Mouse (Mus musculus): Measurements from ENCODE around the gene Tsen15. TPM values are rescaled to one million over a fixed set of nuclear protein-coding genes. Genes with fewer than 3 reads are reported as not detected.

Gene Tsen15
- polyA plus RNA-seq, 1 experiment from 2014 or later = 96.6 TPM

- H3K4me2 ChIP-seq (ENCODE audit: low read depth, low read length) = no peak overlapping the region
- no peak for ATAC-seq (replicated peaks; ENCODE audit: insufficient number of reproducible peaks, low FRiP score, low TSS enrichment, low read depth)
- WGBS = 25% methylated on average over 4 of the region's 4 CpGs
Observed at GRCm38 (mm10) chr1:152369139-152369538, 17.3 kb downstream of the Tsen15 start.

GRCm38 (mm10) chr1:152368311-152369088 is 18.0 kb downstream of the Tsen15 start:
- 56% methylated on average over 13 of the region's 13 CpGs for WGBS
- H3K4me1 ChIP-seq (ENCODE audit: control insufficient read depth, insufficient read depth, low read length) = no peaks in the 10 kb centered on the region
- no peak overlapping the region for H3K27ac ChIP-seq (replicated peaks; ENCODE audit: low read depth, low read length)
- peak; percentile 11 for DNase-seq (ENCODE audit: low spot score)
- H3K27me3 ChIP-seq (ENCODE audit: control insufficient read depth, insufficient read depth, low read length) = no peaks in the 10 kb centered on the region
- ATAC-seq (replicated peaks; ENCODE audit: insufficient number of reproducible peaks, low FRiP score, low TSS enrichment, low read depth) = no peak
- H3K36me3 ChIP-seq (replicated peaks; ENCODE audit: control insufficient read depth, insufficient read depth, low read depth, low read length) = no peaks in the 10 kb centered on the region
- H3K4me2 ChIP-seq (ENCODE audit: low read depth, low read length) = no peak overlapping the region
- no peak overlapping the region for H3K9ac ChIP-seq (replicated peaks; ENCODE audit: low read length)
- H3K9me3 ChIP-seq (replicated peaks; ENCODE audit: control insufficient read depth, low read length) = no peaks in the 10 kb centered on the region
- no peak overlapping the region for H3K4me3 ChIP-seq (ENCODE audit: low read depth, low read length)

More at GRCm38 (mm10) chr1:152369139-152369538, 17.3 kb downstream of the Tsen15 start:
- no peaks in the 10 kb centered on the region for H3K9me3 ChIP-seq (replicated peaks; ENCODE audit: control insufficient read depth, low read length)
- H3K4me3 ChIP-seq (ENCODE audit: low read depth, low read length) = no peak overlapping the region
- peak; percentile 83 for DNase-seq (ENCODE audit: low spot score)
- H3K9ac ChIP-seq (replicated peaks; ENCODE audit: low read length) = no peak overlapping the region
- no peak overlapping the region for H3K27ac ChIP-seq (replicated peaks; ENCODE audit: low read depth, low read length)
- H3K4me1 ChIP-seq (ENCODE audit: control insufficient read depth, insufficient read depth, low read length) = no peaks in the 10 kb centered on the region
- no peaks in the 10 kb centered on the region for H3K36me3 ChIP-seq (replicated peaks; ENCODE audit: control insufficient read depth, insufficient read depth, low read depth, low read length)
- H3K27me3 ChIP-seq (ENCODE audit: control insufficient read depth, insufficient read depth, low read length) = no peaks in the 10 kb centered on the region

- WGBS = 84% methylated on average over 4 of the region's 4 CpGs
- no peak for DNase-seq (ENCODE audit: low spot score)
- no peaks in the 10 kb centered on the region for H3K27me3 ChIP-seq (ENCODE audit: control insufficient read depth, insufficient read depth, low read length)
- H3K4me1 ChIP-seq (ENCODE audit: control insufficient read depth, insufficient read depth, low read length) = no peaks in the 10 kb centered on the region
- H3K27ac ChIP-seq (replicated peaks; ENCODE audit: low read depth, low read length) = no peak overlapping the region
- H3K4me3 ChIP-seq (ENCODE audit: low read depth, low read length) = no peak overlapping the region
- no peak overlapping the region for H3K9ac ChIP-seq (replicated peaks; ENCODE audit: low read length)
- no peaks in the 10 kb centered on the region for H3K36me3 ChIP-seq (replicated peaks; ENCODE audit: control insufficient read depth, insufficient read depth, low read depth, low read length)
- no peak overlapping the region for H3K4me2 ChIP-seq (ENCODE audit: low read depth, low read length)
- no peak for ATAC-seq (replicated peaks; ENCODE audit: insufficient number of reproducible peaks, low FRiP score, low TSS enrichment, low read depth)
- no peaks in the 10 kb centered on the region for H3K9me3 ChIP-seq (replicated peaks; ENCODE audit: control insufficient read depth, low read length)
Observed at GRCm38 (mm10) chr1:152356721-152357120, 29.8 kb downstream of the Tsen15 start.

GRCm38 (mm10) chr1:152347946-152348345 is 38.5 kb downstream of the Tsen15 start:
- Histone ChIP-seq H3K9ac (replicated peaks; ENCODE audit: low read length) (no peak overlapping the region), H3K36me3 (replicated peaks; ENCODE audit: control insufficient read depth, insufficient read depth, low read depth, low read length) (no peaks in the 10 kb centered on the region), H3K4me2 (ENCODE audit: low read depth, low read length) (no peak overlapping the region), H3K27me3 (ENCODE audit: control insufficient read depth, insufficient read depth, low read length) (no peaks in the 10 kb centered on the region), H3K4me3 (ENCODE audit: low read depth, low read length) (no peak overlapping the region), H3K27ac (replicated peaks; ENCODE audit: low read depth, low read length) (no peak overlapping the region), H3K9me3 (replicated peaks; ENCODE audit: control insufficient read depth, low read length) (no peaks in the 10 kb centered on the region), H3K4me1 (ENCODE audit: control insufficient read depth, insufficient read depth, low read length) (no peaks in the 10 kb centered on the region)
- ATAC-seq (replicated peaks; ENCODE audit: insufficient number of reproducible peaks, low FRiP score, low TSS enrichment, low read depth) (no peak), DNase-seq (ENCODE audit: low spot score) (no peak)

- H3K4me3 ChIP-seq (ENCODE audit: low read depth, low read length) = no peak overlapping the region
- H3K27me3 ChIP-seq (ENCODE audit: control insufficient read depth, insufficient read depth, low read length) = no peaks in the 10 kb centered on the region
- H3K9ac ChIP-seq (replicated peaks; ENCODE audit: low read length) = no peak overlapping the region
- WGBS = 92% methylated on average over 6 of the region's 6 CpGs
- H3K4me2 ChIP-seq (ENCODE audit: low read depth, low read length) = no peak overlapping the region
- H3K27ac ChIP-seq (replicated peaks; ENCODE audit: low read depth, low read length) = no peak overlapping the region
- H3K9me3 ChIP-seq (replicated peaks; ENCODE audit: control insufficient read depth, low read length) = no peaks in the 10 kb centered on the region
- no peaks in the 10 kb centered on the region for H3K36me3 ChIP-seq (replicated peaks; ENCODE audit: control insufficient read depth, insufficient read depth, low read depth, low read length)
- no peak for DNase-seq (ENCODE audit: low spot score)
- ATAC-seq (replicated peaks; ENCODE audit: insufficient number of reproducible peaks, low FRiP score, low TSS enrichment, low read depth) = no peak
- no peaks in the 10 kb centered on the region for H3K4me1 ChIP-seq (ENCODE audit: control insufficient read depth, insufficient read depth, low read length)
Observed at GRCm38 (mm10) chr1:152324024-152324423, 62.5 kb downstream of the Tsen15 start.

Other genes starting within 250 kb of the Tsen15 start
- gene Colgalt2, start 13.1 kb upstream of the Tsen15 start, polyA plus RNA-seq (2014; fragmentation: Nextera tagmentation; extraction: Ambion mirVana) = 2.7 TPM in 2 replicates